Mouse (Mus musculus) cerebellum, adult 11 months (tissue): ENCODE measurements at regions not wholly inside any gene's neighbourhood (a gene's known extent, or its start where the extent isn't known, plus 50 kb on each side); places are given as distances from the start of the nearest gene placed in this dataset.

ENCODE experiments used
- DNase-seq: peaks from one replicate; pipeline ENCODE4 v3.0.0; 2022

DNA sequence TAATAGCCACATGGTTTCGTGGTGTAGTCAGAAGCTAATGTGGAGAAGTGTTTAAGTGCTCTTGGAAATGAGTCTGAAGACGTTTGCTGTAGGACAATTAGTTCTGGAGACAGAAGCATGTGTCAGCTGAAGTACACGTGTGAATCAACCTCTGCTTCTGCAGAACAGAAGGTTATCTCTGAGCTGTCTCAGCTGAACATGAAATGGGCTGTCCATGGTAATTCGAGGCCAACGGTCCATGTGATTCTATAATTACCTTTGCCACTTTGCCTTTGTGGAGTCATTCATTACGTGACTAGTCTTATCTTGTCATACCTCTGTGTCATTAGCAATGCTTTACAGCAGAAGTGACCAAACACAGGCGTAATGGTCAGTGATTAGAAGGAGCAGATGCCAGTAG is 295.6 kb upstream of the Veph1 start:
- no peak for DNase-seq

DNA sequence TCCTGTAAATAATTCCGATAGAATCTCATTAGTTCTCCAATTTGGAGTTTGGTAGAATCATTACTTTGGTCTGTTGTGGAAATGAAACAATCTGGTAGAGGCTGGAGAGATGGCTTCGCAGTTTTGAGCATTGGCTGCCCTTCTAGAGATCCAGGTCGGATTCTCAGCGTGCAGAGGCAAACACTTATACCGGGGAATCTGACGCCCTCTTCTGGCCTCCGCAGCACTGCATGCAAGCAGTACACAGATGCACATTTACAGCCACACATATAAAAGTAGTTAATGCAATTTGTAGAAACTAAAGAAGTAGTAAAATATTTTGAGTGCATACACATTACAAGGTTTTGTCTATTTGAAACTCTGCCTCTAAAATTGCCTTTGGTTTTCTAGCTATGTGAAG is 294.1 kb upstream of the Veph1 start:
- no peak for DNase-seq

GRCm38 (mm10) chr3:66589483-66589882 is 292.8 kb upstream of the Veph1 start:
- no peak for DNase-seq

DNA sequence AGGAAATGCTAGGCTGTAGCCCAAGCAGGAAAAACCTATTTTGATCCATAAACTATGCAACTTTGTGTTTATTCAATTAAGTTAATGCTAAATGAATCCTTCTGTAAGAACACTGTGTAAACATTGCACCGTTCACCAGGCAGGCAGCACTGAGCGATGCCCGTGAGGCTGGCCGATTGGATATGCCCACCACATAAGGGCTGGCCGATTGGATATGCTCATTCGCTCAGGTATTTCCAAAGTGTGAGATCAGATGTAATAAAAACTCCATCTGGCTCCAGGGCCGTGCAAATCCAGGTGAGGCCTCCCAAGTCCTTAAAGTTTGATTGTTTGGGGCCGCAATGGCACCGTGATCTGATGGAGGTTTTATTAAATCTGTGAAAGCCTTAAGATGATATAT is 288.2 kb upstream of the Veph1 start:
- no peak for DNase-seq

DNA sequence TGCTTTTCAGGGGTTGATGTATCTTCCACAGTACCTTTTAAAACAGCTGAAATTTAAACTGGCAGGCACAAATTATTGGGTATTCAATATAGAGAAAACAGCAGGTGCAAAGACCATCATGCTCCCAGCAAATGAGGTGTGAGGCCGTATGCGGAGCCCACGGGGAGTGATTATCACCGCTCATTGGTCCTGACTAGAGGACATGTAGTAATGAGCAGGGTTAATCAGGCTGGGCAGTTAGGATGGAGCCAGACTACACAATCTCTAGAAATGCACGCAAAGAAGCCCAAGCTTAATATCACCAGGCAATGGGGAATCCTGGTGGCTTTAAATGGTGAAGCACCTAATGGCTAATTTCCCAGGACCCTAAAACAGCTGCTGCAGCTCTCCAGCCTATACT is 287.5 kb upstream of the Veph1 start:
- DNase-seq, result no peak

GRCm38 (mm10) chr3:66576659-66577058 is 280.0 kb upstream of the Veph1 start:
- DNase-seq, result no peak

- no peak for DNase-seq
Observed at GRCm38 (mm10) chr3:66574321-66574720, 277.7 kb upstream of the Veph1 start.

- DNase-seq, result no peak
Observed at GRCm38 (mm10) chr3:66572887-66573519, 276.4 kb upstream of the Veph1 start.

- no peak for DNase-seq
Observed at GRCm38 (mm10) chr3:66570342-66570741, 273.7 kb upstream of the Veph1 start.

DNA sequence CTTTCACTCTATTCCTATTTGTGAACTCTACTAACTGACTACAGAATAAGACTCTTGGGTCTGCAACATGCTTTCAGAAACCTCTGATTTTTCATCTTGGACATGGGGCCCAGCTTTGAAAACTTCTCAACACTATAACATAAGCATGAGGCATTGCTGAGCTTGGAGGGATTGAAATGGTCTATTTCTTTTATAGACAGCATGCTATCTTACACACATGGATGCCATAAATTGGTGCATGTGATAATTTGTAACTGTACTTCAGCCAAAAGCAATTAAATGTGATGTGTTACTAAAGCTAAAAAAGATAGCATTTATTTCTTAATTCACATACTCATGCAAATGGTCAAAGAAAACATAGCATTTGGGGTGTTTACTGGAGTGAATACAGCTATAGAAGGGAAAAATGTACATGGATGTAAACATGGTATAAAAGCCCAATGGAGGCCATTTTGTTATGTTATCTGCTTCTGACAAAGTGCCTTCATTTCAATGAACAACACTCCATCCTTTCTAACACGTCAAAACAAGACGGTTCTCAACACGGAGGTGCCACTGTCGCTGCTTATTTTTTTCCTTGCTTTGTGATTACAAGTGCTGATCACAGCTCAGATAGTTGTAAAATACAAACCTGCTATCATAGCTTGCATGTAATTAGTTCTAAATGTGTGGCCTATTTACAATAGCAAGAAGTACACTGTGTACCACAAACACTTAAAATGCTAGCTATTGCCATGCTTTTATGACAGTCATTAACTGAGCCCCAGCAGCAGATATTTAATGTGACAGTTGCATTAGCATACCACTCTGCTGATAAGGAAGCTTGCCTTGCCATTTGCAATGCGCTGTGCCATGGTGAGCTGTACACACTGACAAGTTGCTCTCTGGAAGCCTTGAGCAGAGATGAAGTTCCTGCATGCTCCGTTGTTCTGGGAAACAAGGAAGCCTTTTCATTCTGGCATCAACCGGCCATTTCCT is 267.9 kb upstream of the Veph1 start:
- no peak for DNase-seq

DNA sequence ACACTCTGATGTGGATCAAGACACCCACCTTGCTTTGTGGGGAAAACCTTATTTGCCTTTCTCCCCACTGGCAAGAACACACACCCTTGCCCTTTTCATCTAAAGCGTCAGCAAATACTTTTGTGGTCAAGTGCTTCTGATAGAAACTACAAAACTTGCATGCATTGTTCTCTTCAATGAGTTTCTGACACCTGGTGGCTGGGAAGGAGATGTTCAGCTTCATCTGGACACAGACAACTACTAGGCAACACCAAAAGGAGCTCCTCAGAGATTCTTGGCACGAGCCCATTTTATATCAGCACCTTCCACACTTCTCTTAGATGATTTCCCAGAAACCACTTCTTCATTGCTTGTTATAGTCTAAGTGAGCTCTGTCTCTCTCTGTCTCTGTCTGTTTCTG is 266.7 kb upstream of the Veph1 start:
- DNase-seq, result no peak

GRCm38 (mm10) chr3:66555538-66555937 is 258.9 kb upstream of the Veph1 start:
- no peak for DNase-seq

DNA sequence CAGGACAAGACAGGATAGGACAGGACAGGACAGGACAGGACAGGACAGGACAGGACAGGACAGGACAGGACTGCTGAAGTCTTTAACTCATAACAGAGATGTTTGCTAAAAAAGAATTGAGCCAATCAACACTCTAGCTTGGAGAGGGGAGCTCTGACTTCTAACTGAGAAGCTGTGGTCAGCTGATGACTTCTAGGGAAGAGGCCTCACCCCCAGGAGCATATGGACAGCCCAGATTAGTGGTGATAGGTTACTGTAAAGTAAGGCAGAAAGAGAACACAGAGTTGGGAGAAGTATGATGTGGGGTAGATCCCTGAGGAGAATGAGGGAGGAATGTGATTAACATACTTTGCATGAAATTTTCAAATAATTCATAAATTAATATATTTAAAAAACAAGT is 254.3 kb upstream of the Veph1 start:
- DNase-seq, result no peak

DNA sequence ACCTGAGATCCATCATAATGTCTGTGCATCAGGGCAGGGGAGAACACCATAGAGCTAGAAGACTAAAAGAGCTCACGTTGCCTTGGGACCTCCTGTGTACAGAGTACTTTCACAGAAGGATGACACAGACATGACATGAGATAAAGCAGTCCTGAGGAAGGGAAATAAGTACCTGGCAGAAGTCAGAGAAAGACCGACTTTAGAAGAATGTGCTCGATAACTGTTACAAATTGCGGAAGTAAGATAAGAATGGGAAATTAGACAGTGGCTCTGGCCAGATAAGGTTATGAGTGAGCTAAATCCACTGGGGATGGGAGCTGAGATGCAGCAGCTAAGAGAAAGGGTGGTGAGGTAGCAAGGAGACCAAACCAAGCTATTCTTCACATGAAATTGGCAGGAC is 249.9 kb upstream of the Veph1 start:
- DNase-seq, result no peak

GRCm38 (mm10) chr3:66544139-66544933 is 247.7 kb upstream of the Veph1 start:
- DNase-seq, result no peak

DNA sequence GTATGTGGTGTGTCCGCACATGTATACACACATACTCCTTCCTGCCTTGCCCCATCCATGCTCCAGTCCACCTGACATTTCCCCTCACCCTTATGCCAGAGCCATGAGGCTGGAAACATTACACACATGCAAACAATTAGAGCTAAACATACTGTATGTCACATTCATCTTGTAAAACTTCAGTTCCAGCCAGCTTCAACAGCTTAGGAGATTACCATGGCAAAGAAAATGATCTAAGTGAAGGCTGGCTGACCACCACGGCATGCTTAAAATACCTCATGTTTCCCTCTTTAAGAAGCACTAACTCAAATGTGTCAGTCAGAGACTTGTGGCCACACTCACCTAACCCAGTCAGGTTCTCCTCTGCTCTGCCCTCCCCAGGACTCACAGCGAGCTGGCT is 246.2 kb upstream of the Veph1 start:
- DNase-seq, result no peak

DNA sequence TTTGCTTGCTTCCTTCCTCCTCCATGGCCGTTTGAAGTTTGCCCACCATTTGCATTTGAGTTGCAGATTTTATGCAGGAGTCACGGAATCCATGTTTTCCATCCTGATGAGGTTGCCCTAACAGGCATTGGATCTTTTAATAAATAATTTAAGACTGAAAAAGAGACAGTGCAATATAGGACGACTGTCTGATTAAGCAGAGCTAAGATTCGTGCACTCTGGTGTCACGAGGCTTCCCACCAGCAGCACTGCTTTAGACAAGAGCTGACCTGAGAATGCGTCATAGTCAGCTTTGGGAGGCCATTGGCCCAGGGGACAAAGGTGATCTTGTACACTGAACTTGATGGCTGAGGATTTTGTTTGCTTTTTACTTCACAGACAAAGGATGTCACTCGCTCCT is 241.3 kb upstream of the Veph1 start:
- DNase-seq, result no peak

GRCm38 (mm10) chr3:66537106-66537893 is 240.7 kb upstream of the Veph1 start:
- no peak for DNase-seq

- no peak for DNase-seq
Observed at GRCm38 (mm10) chr3:66536673-66537072, 240.0 kb upstream of the Veph1 start.

DNA sequence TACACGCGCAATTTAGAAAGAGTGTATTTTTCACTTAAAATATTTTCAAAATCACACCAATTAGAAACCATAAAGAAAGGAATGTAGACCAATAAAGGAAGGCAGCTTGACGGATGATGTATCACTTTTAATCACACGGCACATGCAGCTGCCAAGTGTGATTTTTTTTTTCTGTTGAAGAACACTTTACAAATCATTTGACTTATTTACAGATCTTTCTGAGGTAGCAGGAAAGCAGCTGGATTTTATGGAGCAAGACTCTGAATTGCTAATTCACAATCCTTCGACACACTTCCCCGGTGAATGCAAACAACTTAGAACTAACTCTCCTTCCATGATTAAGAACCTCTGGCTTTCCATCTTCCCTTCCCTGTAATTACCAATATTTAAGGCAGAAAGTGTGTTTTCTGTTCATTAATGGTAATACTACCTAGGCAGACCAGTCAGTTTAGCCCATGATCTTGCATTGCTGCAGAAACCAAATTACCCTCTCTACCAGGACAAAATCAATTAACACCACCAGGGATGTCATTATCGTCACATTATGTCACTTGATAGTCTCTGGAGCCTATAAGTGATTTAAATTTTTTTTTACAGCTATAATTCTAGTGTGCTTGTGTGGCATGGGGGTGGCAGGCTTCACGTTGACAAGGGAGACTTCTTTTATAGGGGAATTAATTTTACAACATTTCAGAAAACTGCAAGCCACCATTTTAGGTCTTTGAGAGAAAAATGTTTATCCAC is 239.3 kb upstream of the Veph1 start:
- no peak for DNase-seq

DNA sequence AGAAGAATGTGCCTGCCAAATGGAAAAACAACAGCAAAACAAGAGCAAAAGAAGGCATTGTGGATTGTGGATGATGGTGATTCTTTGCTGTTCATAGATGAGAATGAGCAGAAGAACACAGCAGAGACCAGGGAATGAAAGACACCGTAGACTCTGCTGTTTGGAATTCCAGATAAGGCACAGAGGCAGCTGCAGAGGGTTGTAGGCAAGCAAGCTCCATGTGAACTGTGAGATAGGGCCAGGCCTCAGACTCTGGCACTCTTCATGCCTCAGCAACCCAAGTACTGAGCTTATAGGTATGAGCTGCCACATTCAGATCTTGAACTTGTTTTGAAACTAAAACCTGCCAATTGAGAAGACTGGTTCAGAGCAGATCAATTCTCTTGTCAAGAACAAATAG is 223.3 kb upstream of the Veph1 start:
- no peak for DNase-seq

DNA sequence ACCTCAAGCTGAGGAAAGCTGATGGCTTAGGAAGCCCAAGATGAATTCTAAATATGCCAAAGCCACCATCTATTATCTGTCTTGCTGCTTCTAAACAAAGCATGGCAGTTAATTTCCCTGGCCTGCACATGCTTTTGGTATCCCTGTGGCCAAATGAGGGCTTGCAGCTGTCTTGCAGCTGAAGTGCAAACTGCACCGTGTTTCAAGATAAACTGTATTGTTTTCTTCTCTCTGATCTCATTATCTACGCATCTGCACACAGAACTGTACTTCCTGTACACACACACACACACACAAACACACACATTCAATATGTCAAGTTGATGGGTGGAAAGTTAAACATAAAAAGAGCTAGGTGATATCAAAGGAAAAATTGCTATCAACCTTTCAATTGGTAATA is 221.7 kb upstream of the Veph1 start:
- no peak for DNase-seq
